Mouse (Mus musculus) thymus, adult 2 months (tissue): ENCODE data around the gene Ola1.

Source experiments
- CTCF ChIP-seq: fragments of 200-500 bp; IDR thresholded peaks from 2 replicates; pipeline ENCODE4 v1.5.1; 2012; ENCODE audit warnings: mild to moderate bottlenecking, control low read depth, low read length, moderate library complexity, borderline replicate concordance; ENCODE audit not compliant: control insufficient read depth, poor library complexity, insufficient read depth; ENCODE audit errors: extremely low read depth
- POLR2A ChIP-seq: fragments of 200-500 bp; IDR thresholded peaks from 2 replicates; pipeline ENCODE4 v1.6.1; 2012; ENCODE audit warnings: mild to moderate bottlenecking, low read length, control low read depth, moderate library complexity; ENCODE audit not compliant: control insufficient read depth, poor library complexity, insufficient read depth; ENCODE audit errors: extremely low read depth

- TF ChIP-seq CTCF (no peak), POLR2A (no peak)
Observed at GRCm38 (mm10) chr2:73081861-73082260, 136.9 kb downstream of the Ola1 start.
